Mouse (Mus musculus) gastrocnemius, adult 2 months (tissue): ENCODE data around the gene Nek6. TPM values are rescaled to one million over a fixed set of nuclear protein-coding genes. Genes with fewer than 3 reads are reported as not detected.

Experiments
- DNase-seq: peaks from one replicate; pipeline ENCODE4 v3.0.0; 2022
- H3K27ac ChIP-seq: fragments of 200-600 bp; 2 replicates; pipeline ENCODE4 v1.8.1; 2022; ENCODE audit warnings: mild to moderate bottlenecking
- H3K4me3 ChIP-seq: fragments of 200-600 bp; 2 replicates; pipeline ENCODE4 v1.8.1; 2022; ENCODE audit warnings: mild to moderate bottlenecking, moderate library complexity
- CTCF ChIP-seq: fragments of 200-600 bp; IDR thresholded peaks from 2 replicates; pipeline ENCODE4 v1.8.1; 2022; ENCODE audit warnings: antibody characterized with exemption, mild to moderate bottlenecking, moderate library complexity
- intact Hi-C: fragments of 180-260 bp; cut with DNase I; formaldehyde crosslinking; loops from one replicate; pipeline ENCODE4 v1.15.1; 2025
- long read RNA-seq, 2 experiments: library from polyadenylated mRNA; stranded (forward); transcript quantifications; one replicate each; pipeline ENCODE4 v2.0.0; 2021
- total RNA-seq, 2 experiments: library from RNA; stranded (reverse); gene quantifications; 2 replicates each; pipeline ENCODE4 v1.2.3; 2021

Gene Nek6
- total RNA-seq, result 10 to 100 TPM in 1 of 2 experiments, 1 to 10 TPM in 1; 4.9 to 10.7 TPM
- long read RNA-seq, experiment 1, full-length matches to known transcripts, result 10 of 12 reads
- long read RNA-seq, experiment 1, partial matches to known transcripts, result 0 of 12 reads
- long read RNA-seq, experiment 1, other reads (novel, unspliced or antisense), result 2 of 12 reads
- long read RNA-seq, experiment 2, full-length matches to known transcripts, result 21 of 25 reads
- long read RNA-seq, experiment 2, partial matches to known transcripts, result 1 of 25 reads
- long read RNA-seq, experiment 2, other reads (novel, unspliced or antisense), result 3 of 25 reads

DNA sequence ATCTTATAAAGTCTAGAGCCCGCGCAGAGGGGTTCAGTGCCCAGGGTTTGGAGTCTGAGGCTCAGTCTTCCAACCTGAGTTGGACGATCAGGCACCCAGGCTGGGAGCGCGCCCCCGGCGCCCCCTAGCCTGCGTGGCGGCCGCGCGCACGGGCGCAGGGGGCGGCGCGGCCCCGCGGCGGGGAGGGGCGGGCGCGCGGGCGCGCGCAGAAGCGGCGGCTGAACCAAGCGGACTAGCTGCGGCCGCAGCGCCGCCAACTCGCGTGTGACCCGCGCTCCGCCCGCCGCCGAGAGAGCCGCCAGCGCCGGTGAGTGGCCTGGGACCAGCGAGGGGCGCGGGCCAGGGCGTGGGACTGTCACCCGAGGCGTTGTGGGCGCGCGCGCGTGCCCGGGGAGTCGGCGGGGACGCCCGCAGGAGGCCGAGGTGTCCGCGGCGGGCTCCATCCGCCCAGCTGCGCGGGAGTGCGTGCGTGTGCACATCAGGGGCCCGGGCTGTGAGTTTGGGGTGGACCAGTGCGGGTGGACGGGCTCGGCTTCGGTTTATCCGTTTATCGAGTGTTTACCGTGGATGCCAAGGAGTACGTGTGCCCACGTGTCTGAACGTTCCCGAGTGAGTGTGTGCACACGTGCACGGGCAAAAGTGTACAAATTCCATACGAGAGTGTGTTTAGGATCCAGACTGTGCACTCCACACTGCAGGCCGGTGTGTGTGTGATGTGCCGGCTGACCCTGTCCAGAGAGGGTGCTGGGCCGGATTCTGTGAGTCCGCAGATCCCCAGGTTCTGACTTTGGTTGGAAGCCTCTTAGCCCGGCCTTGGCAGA lies at the start of gene Nek6:
Gene Nek6 (plus strand): TSS at position 157 of the 821 bp plus-strand sequence.
- TF ChIP-seq CTCF, result no peak
- intact Hi-C loops, result loop anchor here (5.0 kb wide), 1 partner anchor 79 kb away; no protein-coding TSS in a partner anchor
- peak; percentile 79 for DNase-seq
- peak within 1 kb of the TSS; percentile 88 for H3K4me3 ChIP-seq
- H3K27ac ChIP-seq, result peak within 1 kb of the TSS; percentile 90

DNA sequence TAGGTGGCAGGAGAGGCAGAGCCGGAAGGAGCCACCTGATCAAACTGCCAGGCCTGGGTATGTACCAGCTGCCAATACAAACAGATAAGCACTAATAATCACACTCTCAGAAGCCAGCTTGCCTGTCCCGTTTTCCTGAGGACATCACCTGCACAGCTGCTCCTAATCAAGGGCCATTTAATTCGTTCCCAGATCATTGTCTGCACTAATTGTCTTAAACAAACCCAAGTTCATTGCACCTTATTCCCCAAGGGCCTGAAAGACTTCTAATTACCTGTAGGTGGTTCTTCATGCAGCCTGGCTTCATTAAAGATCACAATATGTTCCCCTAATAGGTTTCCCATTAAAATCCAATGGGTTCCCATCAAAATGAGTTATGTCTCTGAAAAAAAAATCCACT lies 49.1 kb upstream of the Nek6 start:
- H3K27ac ChIP-seq, result no peak overlapping the region
- TF ChIP-seq CTCF, result no peak
- H3K4me3 ChIP-seq, result no peak overlapping the region
- no peak for DNase-seq
- intact Hi-C loops, result no loop called here

GRCm38 (mm10) chr2:38468845-38469244 lies 42.6 kb upstream of the Nek6 start:
- no peak for TF ChIP-seq CTCF
- Histone ChIP-seq H3K27ac (no peak overlapping the region), H3K4me3 (no peak overlapping the region)
- intact Hi-C loops, result no loop called here
- DNase-seq, result no peak

DNA sequence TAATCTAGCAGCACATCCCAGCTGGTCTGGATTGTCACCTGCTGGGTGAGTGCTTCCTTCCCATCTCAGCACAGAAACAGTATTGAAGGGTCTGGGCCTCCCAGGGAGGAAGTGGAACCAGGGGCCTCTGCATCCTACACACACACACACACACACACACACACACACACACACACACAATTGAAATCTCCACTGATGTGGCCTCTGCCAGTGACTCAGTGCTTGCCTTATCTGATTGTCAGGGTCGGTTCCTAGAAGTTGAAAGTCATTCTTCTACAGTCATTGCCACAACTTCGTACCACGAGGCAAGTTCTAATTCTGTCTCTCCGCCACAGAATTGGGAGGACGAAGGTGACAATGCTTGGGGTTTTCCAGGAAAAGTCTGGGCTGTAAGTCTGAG lies 39.7 kb upstream of the Nek6 start:
- intact Hi-C loops, result no loop called here
- Histone ChIP-seq H3K27ac (no peak overlapping the region), H3K4me3 (no peak overlapping the region)
- TF ChIP-seq CTCF, result no peak
- DNase-seq, result no peak

DNA sequence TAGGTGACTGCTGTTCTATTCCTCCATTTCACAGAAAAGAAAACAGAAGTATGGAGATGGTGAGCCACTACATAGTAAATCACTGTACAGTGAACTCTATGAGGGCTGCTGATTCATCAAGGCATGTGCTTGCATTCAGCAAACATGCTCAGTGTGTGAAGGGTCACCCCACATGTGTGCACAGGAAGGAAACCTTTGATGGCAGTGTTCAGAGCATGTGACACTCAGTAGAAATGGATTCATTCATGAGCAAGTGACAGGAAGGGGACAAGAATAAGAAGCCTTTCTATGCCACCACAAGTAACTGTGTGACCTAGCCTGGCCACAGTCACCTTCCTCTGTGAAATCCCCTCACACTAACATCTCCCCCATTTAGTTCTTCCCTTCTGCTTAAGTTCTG lies 38.6 kb upstream of the Nek6 start:
- intact Hi-C loops, result no loop called here
- TF ChIP-seq CTCF, result no peak
- Histone ChIP-seq H3K4me3 (no peak overlapping the region), H3K27ac (no peak overlapping the region)
- DNase-seq, result no peak

DNA sequence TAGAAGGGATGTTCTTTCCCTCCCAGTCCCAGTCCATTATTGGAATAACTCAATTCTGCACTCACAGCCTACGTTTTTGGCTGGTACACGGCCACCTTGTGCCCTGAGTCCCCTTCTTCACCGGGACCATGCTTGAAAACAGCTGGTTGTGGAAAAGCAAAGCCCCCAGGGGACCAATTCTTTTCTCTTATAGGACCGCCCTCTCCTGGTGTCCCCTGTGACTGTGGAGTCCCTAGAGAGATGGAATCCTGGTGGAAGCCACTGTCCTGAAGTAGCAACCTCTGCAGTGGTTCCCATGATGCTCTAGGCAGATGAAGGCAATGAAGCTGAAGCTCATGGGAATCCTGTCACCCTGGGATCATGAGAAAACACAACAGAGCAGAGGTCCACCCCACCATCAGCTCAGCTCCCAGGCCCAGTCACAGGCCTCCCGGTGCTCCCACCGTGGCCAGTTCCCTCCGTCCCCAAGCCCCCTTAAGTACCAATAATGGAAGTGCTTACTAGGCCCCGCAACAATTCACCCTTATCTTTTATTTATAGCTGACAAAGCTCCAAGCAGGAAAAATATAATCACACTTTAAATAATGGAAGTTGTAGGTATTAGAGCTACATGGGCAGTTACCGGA lies 34.5 kb upstream of the Nek6 start:
- intact Hi-C loops, result no loop called here
- TF ChIP-seq CTCF, result no peak
- Histone ChIP-seq H3K4me3 (no peak overlapping the region), H3K27ac (no peak overlapping the region)
- no peak for DNase-seq

DNA sequence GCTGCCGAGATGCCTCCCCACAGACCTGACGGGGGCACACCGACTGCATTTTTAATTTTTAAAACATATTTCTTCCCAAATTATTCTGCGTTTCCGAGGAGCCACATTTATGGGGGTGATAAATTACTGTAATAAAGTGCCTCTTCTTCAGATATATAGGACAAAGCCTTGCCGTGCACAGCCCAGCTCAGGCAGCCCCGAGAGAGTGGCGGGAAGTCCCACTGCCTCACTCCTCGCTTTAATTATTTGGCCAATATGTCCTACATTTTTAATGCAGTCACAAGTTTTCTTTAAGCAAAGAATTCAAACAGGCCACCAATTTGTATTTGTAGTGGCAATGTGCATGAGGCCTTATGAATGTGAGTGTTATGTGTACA lies 34.0 kb upstream of the Nek6 start:
- TF ChIP-seq CTCF, result no peak
- intact Hi-C loops, result no loop called here
- no peak overlapping the region for H3K27ac ChIP-seq
- no peak overlapping the region for H3K4me3 ChIP-seq
- no peak for DNase-seq

- TF ChIP-seq CTCF, result no peak
- intact Hi-C loops, result no loop called here
- Histone ChIP-seq H3K27ac (no peak overlapping the region), H3K4me3 (no peak overlapping the region)
- no peak for DNase-seq
These were observed 32.8 kb upstream of the Nek6 start for GRCm38 (mm10) chr2:38478683-38479082.

- Histone ChIP-seq H3K27ac (no peak overlapping the region), H3K4me3 (no peak overlapping the region)
- TF ChIP-seq CTCF, result no peak
- DNase-seq, result no peak
- intact Hi-C loops, result no loop called here
These were observed 31.9 kb upstream of the Nek6 start for GRCm38 (mm10) chr2:38479541-38479940.

- peak; percentile 30 for DNase-seq
- H3K4me3 ChIP-seq, result no peak overlapping the region
- intact Hi-C loops, result no loop called here
- H3K27ac ChIP-seq, result peak overlapping the region; percentile 8; the same call in 1 of the 2 replicates
- no peak for TF ChIP-seq CTCF
These were observed 30.2 kb upstream of the Nek6 start for GRCm38 (mm10) chr2:38481166-38481778.

DNA sequence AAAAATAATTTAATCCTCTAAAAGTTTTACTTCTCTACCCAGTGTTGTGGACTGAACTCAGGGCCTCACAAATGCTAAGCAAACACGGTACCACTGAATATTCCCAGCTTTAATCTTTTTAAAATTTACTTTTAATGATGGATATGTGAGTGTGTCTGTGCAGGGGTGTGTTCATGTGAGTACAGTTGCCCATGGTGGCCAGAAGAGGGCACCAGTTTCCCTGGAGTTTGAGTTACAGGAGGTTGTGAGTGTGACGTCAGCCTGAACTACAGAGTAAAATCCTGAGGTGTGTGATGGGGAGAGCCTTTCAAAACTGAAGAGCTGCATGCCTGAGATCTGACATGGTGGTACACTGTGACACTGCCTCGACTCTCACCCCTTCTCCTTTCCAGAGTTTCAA lies 29.3 kb upstream of the Nek6 start:
- no peak overlapping the region for H3K4me3 ChIP-seq
- intact Hi-C loops, result no loop called here
- TF ChIP-seq CTCF, result no peak; the same call in 1 of the 2 replicates
- no peak for DNase-seq
- H3K27ac ChIP-seq, result no peak overlapping the region

- intact Hi-C loops, result no loop called here
- TF ChIP-seq CTCF, result no peak
- DNase-seq, result no peak
- Histone ChIP-seq H3K4me3 (no peak overlapping the region), H3K27ac (peak overlapping the region; percentile 46; the same call in 1 of the 2 replicates)
These were observed 28.3 kb upstream of the Nek6 start for GRCm38 (mm10) chr2:38483058-38483704.
